Mouse (Mus musculus) E14TG2a.4 (cell line): ENCODE results near the gene Cdt1.

Source experiments
- CTCF ChIP-seq: conservative IDR thresholded peaks from 2 replicates; pipeline ENCODE4 v1.5.1; 2014; ENCODE audit warnings: low read length
- POU5F1 ChIP-seq: IDR thresholded peaks from 2 replicates; pipeline ENCODE4 v1.6.1; 2014; ENCODE audit warnings: low read length, borderline replicate concordance

DNA sequence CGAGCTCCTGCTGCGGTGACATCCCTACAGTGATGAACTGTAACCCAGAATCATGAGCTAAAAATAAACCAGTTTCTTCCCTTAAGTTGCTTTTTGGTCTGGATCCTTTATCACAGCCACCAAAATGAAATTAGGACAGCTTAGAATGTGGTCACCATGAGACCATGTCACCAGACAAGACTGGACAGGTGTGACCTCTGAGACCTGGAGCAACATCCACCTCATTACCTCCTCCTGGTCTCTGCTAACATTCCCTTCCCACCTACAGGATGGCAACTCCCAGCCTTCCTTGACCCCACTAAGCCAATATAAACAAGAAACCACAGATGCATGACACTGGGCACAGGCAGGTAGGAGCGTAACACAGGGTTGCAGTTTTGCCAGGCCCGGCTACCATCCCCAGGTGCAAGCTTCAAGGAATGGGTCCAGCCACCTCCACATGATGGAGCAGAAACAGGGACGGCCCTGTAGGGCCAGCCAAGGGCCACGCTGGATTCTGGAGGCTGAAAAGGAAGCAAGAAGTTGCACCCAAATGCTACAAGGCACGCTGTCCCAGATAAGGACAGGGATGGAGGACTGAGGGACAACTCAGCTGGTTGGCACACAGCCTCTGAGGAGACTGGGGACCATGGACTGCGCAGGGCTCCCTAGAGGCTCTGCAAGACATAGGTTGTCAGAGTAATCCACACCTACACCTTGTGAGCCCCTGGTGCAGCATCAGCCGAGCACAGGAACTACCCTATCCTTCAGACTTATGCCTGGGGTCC, 29.3 kb upstream of the Cdt1 start:
- TF ChIP-seq CTCF (no peak), POU5F1 (no peak)
